Mouse (Mus musculus) layer of hippocampus, adult 8-10 months (tissue): Measurements from ENCODE around the gene Sorcs1. TPM values are rescaled to one million over a fixed set of nuclear protein-coding genes. Genes with fewer than 3 reads are reported as not detected.

Source experiments
- DNase-seq, 2 experiments: peaks; one replicate each; pipeline ENCODE4 v3.0.0; 2022; ENCODE audit warnings: low spot score in 2 of 2
- total RNA-seq, 4 experiments: library from RNA; stranded (reverse); gene quantifications; 2 replicates each; pipeline ENCODE4 v1.2.4; 2022

Gene Sorcs1
- total RNA-seq, 4 experiments from 2014 or later: 10.1 to 13.3 (median 11.3) TPM

DNA sequence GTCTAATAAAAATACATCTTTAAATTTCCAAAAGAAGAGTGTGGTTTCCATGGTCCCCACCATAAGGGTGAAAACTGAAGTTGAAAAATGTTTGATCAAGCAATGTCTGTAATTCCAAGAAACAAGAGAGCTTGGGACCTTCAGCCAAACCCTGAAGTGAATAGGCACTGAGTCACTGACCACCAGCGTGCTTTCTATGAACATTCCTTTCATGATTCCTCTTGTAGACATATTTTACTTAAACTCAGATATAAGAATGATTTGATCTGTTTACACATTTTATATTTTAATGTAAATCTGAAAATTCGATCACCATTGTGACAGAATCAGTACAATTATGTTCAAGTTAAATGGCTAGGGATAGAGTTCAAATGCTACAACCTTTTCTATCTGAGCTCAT is 112.1 kb downstream of the Sorcs1 start:
- no peak for DNase-seq

DNA sequence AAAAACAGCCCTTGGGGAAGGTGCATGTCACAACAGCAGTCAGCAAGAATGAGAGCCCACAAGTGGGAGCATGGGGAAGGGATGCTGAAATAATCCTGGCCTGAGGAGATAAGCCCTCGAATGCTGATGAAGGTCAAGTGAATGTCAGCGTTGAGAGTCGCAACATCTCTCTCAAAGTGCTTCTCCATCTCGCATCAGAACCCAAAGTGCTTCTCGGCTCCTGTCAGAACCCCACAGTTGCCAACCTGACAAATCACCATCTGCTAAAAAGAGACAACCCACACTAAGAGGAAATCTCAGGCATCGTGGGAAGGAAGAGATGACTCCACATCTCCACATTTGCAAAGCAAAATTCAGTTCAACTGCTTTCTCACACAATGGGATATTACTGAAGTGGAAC is 119.7 kb downstream of the Sorcs1 start:
- peak; percentile 26 to 28 for DNase-seq

DNA sequence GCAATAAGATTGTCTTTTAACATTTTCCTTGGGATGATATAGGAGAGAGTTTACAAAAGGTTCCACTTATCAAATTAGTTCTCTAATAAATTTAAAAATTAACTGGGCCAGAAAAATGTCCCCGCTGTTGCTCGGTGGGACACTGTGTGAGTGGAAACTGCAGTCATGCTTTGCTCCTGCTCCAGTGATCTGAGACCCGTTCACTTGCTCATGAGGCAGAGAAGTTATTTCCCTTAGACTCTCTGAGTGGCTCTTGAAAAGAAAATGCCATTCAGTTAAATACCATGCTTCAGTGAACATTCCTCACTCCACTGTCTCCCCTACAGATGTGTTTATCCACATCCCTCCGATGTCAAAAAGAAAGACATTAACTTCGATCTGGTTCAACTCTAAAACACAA is 144.4 kb downstream of the Sorcs1 start:
- DNase-seq: no peak

DNA sequence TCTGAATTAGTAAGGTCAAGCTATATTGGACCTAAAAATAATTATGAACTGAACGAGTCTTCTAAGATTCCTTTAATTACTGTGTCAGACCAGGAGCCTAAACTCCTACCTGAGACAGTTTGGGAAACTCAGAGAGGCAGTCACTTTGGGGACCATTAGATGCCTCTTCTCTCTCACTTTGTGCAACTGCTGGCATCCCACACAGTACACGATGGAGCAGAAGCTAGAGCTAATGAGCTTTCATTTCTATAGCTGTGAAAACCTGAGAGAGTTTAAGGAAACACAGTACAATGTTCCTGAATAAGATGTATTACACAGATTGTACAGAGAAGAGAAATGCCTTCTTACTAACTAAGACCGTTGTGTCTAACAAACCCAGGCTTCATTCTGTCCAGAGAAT is 150.6 kb downstream of the Sorcs1 start:
- DNase-seq: no peak

DNA sequence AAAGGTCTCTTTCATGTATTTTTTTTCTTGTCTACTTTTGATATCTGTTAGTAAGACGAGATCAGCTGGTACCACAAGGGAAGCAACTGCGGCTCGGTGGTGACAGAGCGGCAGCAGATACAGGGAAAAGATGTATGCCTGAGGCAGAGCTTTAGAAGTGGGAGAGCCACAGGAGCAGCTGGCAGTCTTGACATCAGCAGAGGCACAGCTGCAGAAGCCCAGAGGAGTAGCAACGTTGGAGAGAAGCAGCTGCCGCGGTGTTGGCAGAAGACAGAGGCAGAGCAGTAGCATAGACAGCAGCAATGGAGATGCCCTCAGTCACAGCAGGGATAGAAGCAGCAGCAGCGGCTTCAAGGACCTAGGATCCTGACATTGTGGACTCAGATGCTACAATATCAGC is 152.4 kb downstream of the Sorcs1 start:
- no peak for DNase-seq

DNA sequence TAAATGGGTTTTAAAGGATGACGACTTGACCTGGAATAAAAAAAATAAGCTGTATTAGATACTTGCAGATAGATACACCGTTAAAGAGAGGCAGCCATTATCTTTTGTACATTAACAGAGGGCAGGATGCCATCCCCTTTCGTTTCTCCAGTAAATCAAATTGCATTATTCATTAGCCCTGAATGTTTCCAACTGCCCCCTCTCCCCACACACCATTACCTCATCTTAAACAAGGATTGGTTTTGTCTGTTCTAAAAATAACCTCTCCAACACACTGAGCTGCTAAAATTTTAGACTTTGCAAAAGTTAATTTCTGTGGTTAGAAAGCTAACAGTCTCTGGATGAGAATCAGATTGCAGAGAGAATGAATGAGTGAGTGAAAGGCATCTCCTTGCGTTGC is 156.5 kb downstream of the Sorcs1 start:
- DNase-seq: no peak

DNA sequence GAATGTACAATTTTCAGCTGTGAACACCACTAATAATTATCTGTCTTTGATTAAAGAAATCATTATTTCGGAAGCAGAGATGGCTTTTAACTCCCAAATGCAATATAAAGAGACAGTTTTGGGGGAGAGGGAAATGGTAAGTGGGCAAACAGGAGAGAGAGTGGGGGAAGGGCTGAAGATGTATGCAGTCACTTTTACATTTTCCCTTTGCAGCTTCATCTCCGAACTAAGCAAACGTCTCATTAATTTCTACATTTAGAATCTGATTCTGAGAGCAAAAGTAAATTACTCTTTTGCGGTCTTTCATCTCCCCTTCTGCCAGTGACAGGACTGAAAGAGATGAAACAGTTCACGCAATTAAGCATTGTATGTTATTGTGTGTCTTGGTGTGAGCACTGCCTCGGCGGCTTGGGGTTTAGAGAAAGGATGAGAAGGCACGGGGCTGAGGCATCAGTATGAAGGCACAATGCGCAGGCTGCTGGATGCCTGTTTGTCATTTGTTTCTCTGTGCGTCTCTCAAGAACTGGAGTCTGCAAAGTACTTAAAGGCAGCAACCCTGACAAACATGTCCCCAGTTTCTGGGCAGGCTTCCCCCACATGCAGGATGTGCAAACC is 163.3 kb downstream of the Sorcs1 start:
- DNase-seq: no peak

DNA sequence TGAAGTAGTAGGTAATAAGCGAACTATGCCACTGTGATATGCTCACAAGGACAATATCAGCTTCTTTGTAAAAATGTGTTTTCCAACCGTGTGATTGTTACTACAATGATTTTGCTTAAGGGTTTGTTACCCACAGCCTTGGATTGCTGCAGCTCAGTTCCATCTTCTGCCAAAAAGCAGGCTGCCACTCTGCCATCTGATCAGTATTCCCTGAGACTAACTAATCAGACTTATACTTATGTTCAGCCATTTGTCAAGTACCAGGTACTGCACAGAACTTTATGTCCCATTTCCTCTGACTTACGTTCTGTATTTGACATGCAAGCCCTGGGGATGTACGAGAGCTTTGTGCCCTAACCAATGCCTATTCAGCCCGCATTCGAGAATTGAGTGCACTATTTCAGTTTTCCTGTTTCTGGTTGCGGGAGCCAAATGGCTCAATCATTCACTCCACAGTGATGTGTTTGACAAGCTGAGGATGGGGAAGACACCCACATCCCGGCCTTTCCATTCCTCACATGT is 164.1 kb downstream of the Sorcs1 start:
- no peak for DNase-seq

DNA sequence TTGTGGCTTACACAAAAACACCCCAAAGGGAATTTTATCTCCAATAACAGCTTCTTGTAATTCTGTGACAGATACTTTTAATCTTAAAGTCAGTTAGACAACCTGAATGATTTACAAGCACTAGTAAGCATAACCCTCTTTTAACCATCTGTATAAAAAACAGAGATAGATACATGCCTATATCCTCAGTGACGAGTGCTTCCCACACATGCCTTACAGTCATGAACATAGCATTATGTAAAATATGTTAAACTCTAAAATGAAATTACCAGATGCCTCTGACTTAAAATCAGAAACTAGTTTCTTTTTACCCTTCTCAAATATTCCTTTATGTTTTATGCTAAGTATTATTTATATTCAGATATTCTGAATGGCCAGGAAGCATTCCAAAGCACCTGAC is 175.6 kb downstream of the Sorcs1 start:
- DNase-seq: no peak

DNA sequence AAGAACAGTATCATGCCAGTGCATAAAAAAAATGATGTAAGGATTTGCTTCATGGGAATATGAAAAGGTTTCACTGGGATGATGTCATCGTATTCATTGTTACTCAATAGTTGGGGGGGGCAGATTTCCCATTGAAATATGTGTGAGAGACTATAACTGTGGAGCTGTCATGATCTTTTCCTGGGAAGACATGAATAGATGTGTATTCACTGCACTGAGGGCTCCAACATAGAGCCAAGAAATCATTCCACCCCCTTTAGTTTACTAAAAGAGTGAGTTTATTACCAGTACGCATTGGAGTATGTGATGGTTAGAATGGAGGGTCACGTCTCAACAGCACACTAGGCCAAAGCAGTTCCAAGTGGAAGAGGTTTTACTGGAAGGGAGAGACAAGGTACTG is 187.3 kb downstream of the Sorcs1 start:
- DNase-seq: no peak

DNA sequence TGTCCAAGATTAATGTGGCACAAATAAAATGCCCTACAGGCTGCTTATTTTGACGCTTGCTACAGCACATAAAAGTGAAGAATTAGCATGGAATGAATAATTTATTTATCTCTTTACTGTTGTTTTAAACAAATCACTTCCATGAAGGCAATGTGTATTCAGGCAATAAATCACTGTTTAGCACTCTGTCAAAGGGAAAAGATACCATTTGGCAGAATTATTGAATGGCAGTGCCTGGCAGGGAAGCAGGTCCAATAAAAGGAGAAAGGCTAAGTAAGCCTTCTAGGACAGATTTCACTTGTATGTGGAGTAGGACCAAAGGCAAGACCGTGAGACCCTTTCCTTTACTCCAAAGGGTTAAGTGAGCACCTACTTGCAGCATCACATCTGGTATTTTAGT is 187.7 kb downstream of the Sorcs1 start:
- DNase-seq: no peak

DNA sequence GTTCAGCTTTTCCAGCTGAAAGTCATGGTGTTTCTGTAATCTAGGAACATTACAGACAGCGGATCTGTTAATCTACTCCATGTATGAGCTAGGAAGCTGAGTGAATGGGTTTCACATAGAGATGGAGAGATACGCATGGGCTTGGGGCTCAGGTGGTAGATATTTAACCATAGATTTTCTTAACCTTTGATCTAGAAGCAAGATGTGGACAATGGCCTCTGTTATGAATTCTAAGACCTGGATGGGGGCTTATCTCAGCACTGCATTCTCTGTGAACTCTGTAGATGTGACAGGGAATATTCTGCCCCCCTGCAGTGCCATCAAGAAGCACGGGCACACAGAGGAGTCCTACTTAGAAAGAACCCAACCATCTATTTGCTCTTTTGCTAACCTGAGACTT is 188.7 kb downstream of the Sorcs1 start:
- no peak for DNase-seq

DNA sequence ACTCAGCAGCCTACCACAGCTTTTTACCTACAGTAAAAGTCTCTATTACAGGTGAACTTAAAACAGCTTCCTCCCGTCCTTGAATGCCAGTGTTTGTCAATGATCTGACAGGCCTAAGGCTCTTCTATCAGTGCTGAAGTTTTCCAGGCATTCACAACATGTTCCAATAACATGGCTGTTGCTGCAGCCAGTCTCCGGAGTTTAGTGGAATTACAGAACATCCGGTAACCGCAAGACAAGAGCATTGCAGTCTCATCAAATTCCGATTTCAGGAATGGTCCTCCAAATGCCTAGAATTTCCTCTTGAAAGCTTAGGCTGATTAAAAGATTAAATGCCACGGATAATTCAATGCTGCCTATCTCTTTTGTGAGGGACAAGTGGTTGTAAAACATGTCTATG is 190.0 kb downstream of the Sorcs1 start:
- DNase-seq: no peak

DNA sequence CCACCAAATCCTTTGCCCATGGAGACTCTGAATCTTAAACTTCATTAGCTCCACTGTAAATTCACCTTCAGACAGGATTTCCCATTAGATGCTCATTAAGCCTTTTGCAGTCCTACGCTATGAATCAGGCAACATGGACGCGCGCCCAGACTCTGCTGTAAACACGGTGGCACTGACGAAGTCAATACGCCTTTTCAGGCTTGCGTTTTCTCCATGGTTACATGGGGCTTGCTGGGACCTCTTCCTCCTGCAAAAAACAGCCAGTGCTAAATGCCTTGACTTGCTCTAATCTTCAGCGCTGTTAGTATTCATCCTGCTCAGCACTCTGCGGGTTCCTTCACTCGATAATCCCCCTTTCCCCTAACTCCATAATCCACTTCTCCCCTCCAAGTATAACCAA is 190.7 kb downstream of the Sorcs1 start:
- peak; percentile 59 to 82 for DNase-seq

DNA sequence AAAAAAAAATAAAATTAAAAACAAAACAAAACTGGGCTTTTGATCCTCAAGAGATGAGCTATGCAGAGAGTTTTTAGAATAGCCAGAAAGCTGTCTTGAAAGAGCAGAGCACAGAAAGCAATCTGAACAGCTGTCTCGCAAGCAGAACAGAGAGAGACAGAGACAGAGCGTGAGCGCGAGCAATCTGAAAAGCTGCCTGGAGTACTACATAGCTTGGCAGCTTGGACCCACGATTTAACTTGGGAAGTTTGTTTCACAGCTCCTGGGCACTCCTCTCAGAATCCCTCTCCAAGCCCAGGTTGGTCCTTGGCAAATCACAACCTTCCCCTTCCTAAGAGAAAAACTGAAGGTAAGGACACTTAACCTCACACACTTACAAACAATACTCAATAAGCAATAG is 192.1 kb downstream of the Sorcs1 start:
- DNase-seq: no peak

DNA sequence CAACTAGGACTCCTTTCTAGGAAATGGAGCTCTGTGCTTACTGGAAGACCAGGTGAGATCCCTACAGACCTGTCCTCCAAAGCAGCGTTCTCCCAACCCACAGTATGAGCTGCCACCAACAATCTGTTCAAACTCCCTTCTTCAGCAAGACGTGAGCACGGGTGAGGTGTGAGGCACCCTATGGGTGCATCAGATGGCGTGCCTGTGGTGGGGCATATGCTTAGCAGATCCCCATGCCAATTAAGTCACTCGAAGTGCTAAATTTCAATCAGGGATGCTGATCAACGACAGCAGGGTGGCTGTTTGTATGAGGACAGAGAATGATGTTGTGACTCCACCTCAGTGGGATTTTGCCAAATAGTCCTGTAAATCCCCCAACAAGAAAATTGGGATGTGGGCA is 201.7 kb downstream of the Sorcs1 start:
- DNase-seq: no peak

DNA sequence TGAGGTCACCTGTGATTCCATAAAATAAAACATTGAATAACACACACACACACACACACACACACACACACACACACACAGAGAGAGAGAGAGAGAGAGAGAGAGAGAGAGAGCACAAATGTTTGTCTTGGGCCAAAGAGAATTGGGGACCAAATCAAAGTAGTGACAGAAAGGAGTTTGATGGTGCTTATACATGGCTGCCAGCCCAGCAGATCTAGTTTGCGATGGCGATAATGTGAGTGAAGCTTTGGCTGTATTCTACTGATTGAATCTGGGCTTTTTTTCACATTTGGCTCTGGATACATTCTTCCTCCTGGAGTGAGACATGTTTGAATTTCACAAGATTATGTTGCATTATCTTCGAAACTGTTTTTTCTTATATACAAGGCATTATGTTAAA is 209.9 kb downstream of the Sorcs1 start:
- no peak for DNase-seq

DNA sequence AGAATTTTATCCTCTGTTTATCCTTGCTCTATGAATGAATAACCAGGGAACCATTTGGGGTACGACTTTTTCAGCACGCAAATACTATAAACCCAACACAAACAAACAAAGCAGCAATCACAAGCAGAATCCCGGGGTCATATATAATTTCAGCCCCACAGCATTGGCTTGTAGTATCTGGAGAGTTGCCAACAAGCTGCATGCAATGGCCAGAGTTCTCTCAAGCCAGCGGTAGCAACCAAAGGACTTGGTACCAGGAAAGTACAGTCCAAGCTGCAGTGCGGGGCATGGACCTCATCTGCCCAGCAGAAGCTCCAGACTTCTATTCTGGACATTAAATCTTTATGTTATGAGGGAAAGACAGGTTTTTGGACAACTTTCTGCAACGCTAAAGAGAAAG is 213.6 kb downstream of the Sorcs1 start:
- no peak for DNase-seq

DNA sequence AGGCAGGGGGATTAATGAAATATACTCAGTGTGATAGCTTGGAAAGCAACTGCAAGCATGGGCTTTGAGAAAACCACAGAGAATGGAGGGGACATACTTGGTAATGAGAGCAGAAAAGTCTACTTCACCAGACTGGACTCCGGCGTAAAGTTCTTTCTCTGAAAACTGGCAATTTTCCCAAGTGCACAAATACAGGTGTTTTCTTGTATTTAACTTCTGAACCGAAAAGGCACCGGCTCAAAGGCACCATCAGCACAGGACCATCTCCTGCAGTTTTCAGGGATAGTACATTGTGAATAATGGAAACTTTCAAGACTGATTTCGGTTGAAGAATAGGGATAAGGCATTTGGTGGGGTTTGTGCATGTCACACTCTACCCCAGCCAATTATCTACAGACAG is 219.9 kb downstream of the Sorcs1 start:
- no peak for DNase-seq

DNA sequence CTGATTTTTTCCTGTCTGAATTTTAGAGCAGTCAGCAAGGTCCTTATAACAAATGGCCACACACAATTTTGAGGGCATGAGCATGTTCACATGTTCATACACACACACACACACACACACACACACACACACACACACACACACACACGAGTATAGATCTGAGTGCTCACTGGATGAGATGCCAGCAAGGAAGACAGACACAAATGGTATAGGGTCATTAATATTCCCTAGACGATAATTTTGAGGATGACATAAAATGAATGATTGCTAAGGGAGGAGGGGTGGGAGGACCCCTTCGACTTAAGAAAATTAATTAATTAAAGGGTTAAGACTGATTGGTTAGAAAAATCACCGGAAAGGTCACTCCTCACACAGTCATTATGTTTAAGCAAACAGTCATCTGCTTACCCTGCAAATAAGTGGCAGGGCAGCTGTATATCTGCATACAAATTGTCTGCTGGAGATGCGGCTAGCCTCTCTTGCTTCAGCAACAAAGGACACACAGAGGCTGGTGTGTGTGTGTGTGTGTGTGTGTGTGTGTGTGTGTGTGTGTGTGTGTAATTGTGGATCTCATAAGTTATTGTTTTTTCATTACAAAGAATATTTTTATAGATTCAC is 221.1 kb downstream of the Sorcs1 start:
- no peak for DNase-seq

DNA sequence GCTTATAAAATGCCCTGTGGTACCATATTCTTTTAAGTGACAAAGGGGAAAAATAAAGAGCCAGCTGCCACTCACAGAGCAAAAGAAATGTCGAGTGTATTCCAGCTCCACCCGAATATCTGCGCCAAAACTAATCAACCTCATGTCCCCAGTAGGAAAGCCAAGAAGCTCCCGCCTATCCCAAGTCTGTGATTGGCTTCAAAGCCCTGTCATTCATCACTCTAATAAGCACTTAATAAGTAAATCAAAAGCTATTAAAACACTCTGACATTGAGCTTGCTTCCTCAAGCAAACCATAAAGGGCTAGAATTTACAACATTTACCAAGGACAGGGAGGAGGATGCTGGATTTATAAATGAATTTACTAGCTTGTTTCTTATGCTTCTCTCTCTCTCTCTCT is 237.3 kb downstream of the Sorcs1 start:
- no peak for DNase-seq

DNA sequence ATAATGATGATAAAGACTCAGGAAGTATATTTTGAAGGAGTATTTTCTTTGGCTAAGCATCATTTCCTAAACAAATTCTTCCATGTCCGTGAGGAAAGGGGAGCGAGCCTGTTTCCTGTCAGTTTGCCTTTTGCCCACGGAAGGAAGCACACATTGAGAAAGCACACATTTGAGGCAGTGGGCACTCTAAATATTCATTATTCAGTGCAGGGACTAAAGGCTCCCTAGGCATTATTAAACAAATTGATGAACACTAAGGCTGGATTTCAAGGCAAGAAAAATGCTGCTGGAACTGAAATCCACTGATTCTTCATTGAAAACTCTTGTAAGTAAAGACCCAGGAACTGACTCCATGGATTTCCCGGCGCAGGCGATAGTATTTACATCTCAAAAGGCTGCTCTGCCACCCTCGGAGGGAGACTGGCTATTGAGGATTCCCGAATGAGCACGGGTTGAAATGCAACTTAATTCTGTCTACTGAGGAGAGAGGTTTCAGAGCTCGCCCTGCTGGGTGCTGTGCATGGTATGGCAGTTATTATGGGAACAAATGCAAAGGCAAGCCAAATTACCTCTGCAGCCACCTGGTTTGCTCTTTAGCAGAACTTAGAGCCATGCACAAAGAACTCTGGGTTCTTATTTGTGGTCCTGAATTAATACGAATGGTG is 238.1 kb downstream of the Sorcs1 start:
- no peak for DNase-seq

DNA sequence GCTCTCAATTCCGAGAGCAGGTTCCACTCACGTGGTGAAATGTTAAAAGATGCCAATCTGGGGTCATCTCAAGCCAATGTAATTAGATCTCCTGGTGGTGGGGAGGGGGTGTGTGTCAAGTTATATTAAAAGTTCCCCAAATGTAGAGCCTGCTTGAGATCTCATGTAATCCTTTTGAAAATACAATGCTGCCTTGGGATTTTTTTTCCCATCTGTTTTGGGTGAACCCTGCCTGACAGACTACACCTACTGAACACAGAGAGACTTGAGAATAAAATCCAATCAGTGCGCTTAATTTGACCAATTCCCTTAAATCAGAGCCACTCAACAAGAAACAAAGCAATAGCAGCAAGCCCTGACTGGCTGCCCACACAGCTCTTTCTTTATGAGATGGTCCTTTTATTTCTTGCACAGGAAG is 239.0 kb downstream of the Sorcs1 start:
- no peak for DNase-seq
